In the genomic region with DNA sequence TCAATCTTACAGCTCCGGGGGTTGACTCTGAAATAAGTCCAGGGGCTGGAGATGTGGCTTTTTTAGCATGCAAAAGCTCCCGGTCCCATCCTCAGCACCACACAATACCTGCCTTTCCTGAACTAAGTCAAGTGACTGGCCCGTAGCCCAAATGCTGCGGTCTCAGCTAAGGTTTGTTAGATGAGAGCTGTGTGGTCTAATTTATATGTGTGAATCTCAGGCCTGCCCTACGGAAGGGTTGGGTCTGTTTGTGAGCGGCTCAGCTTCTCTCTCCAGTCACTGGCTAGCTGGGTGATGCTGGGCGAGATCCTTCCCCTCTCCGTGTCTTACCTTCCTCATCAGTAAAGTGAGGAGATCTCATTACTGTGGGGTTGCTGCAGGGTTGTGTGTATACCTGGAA, we compare ENCODE assay signal across 17 mouse cellular contexts.
"Had no signal": no experiment of that assay in that cellular context is flagged by ENCODE, and none has a peak within 500 bp of the region (broad histone marks: within the 10 kb centered on the region; RNA-seq: fewer than 3 reads in every experiment).

No protein-coding gene starts in this region.

- DNase-seq: gastrocnemius, postnatal 14 days; gastrocnemius, postnatal 36 days; heart, adult 18-20 months; heart, postnatal 10 days; kidney, adult 18-20 months; kidney, adult 8-10 months; kidney, postnatal 10 days; kidney, postnatal 25 days; kidney, postnatal 4 days; layer of hippocampus, adult 9-11 months; layer of hippocampus, postnatal 36 days; left cerebral cortex, postnatal 4 days had no signal

- ATAC-seq: hindbrain, postnatal 0 days; inflammation-experienced regulatory T-cells, adult 6 months; intestine, embryonic 15.5 days; intestine, postnatal 0 days; liver, embryonic 12.5 days had no signal
